Mouse (Mus musculus) liver, embryonic 13.5 days (tissue): ENCODE data around the gene Pigo. TPM values are rescaled to one million over a fixed set of nuclear protein-coding genes. Genes with fewer than 3 reads are reported as not detected.
"Not testable (repeated sequence)": the region's sequence is repeated elsewhere in the genome, so short reads cannot be mapped to it uniquely, and the experiment has no call there.

Experiments used
- ATAC-seq: fragments of 200-750 bp; cut with Nextera tagmentation; 2 replicates; pipeline ENCODE4 v1.8.0; 2017; ENCODE audit warnings: low read depth, mild to moderate bottlenecking, moderate number of reproducible peaks, moderate library complexity
- DNase-seq: peaks from one replicate; pipeline ENCODE4 v3.0.0; 2022
- H3K27ac ChIP-seq: fragments of 300-500 bp; sonication (generic); 2 replicates; pipeline ENCODE4 v1.5.1; 2015; ENCODE audit warnings: moderate library complexity, mild to moderate bottlenecking, inconsistent platforms
- H3K27me3 ChIP-seq: fragments of 300-500 bp; sonication (generic); 2 replicates; pipeline ENCODE4 v1.6.1; 2015; ENCODE audit warnings: mild to moderate bottlenecking, inconsistent platforms
- H3K36me3 ChIP-seq: fragments of 300-500 bp; sonication (generic); 2 replicates; pipeline ENCODE4 v1.6.1; 2015; ENCODE audit warnings: mild to moderate bottlenecking, inconsistent platforms
- H3K4me1 ChIP-seq: fragments of 300-500 bp; sonication (generic); replicated peaks from 2 replicates; pipeline ENCODE4 v1.6.1; 2015; ENCODE audit warnings: inconsistent platforms
- H3K4me2 ChIP-seq: fragments of 300-500 bp; sonication (generic); 2 replicates; pipeline ENCODE4 v1.6.1; 2015; ENCODE audit warnings: inconsistent platforms, mild to moderate bottlenecking, moderate library complexity
- H3K4me3 ChIP-seq: fragments of 300-500 bp; sonication (generic); replicated peaks from 2 replicates; pipeline ENCODE4 v1.5.1; 2015; ENCODE audit warnings: mild to moderate bottlenecking, inconsistent platforms
- H3K9ac ChIP-seq: fragments of 300-500 bp; sonication (generic); 2 replicates; pipeline ENCODE4 v1.6.1; 2015; ENCODE audit warnings: mild to moderate bottlenecking, inconsistent platforms
- H3K9me3 ChIP-seq: fragments of 300-500 bp; sonication (generic); replicated peaks from 2 replicates; pipeline ENCODE4 v1.6.1; 2016; ENCODE audit warnings: inconsistent platforms
- WGBS: fragments of 180-500 bp; shearing (Covaris S2); methylation state at CpG from one replicate; pipeline ENCODE4 v1.1.7; 2015; ENCODE audit not compliant: insufficient replicate concordance; 5-methylcytosine and 5-hydroxymethylcytosine counted together
- polyA plus RNA-seq: library from polyadenylated mRNA; unstranded; fragments of >200 nt; fragmentation: Nextera tagmentation; extraction: Ambion mirVana; gene quantifications from 2 replicates; pipeline ENCODE4 v1.2.1, GENCODE M21; 2015

Gene Pigo
- polyA plus RNA-seq, 1 experiment from 2014 or later = 13.9 TPM

GRCm38 (mm10) chr4:43019641-43020465 lies 5.8 kb downstream of the Pigo start:
- Histone ChIP-seq H3K4me3 (no peak overlapping the region), H3K27me3 (no peaks in the 10 kb centered on the region), H3K4me2 (no peak overlapping the region), H3K36me3 (peaks cover 75% of the 10 kb centered on the region), H3K27ac (peak overlapping the region; percentile 24; the same call in 1 of the 2 replicates), H3K9ac (no peak overlapping the region), H3K4me1 (peaks cover 33% of the 10 kb centered on the region), H3K9me3 (no peaks in the 10 kb centered on the region)
- DNase-seq (no peak), ATAC-seq (peak; percentile 61)
- WGBS = 61% methylated on average over 23 of the region's 23 CpGs

- 84% methylated on average over 10 of the region's 10 CpGs for WGBS
- Histone ChIP-seq H3K27me3 (no peaks in the 10 kb centered on the region), H3K4me3 (no peak overlapping the region), H3K27ac (no peak overlapping the region), H3K9me3 (no peaks in the 10 kb centered on the region), H3K9ac (no peak overlapping the region), H3K4me1 (peaks cover 26% of the 10 kb centered on the region), H3K36me3 (peaks cover 74% of the 10 kb centered on the region), H3K4me2 (no peak overlapping the region)
- ATAC-seq (no peak), DNase-seq (no peak)
Measured at GRCm38 (mm10) chr4:43019176-43019575, 6.4 kb downstream of the Pigo start.

- Histone ChIP-seq H3K27ac (no peak overlapping the region), H3K9ac (no peak overlapping the region), H3K4me2 (no peak overlapping the region), H3K4me1 (peaks cover 18% of the 10 kb centered on the region), H3K9me3 (no peaks in the 10 kb centered on the region), H3K4me3 (no peak overlapping the region), H3K27me3 (no peaks in the 10 kb centered on the region), H3K36me3 (peaks cover 64% of the 10 kb centered on the region)
- 84% methylated on average over 4 of the region's 4 CpGs for WGBS
- no peak for DNase-seq
- no peak for ATAC-seq
Measured at GRCm38 (mm10) chr4:43018156-43018555, 7.5 kb downstream of the Pigo start.

- no peak for DNase-seq
- Histone ChIP-seq H3K4me1 (peaks cover 27% of the 10 kb centered on the region), H3K27me3 (no peaks in the 10 kb centered on the region), H3K4me2 (no peak overlapping the region), H3K27ac (no peak overlapping the region), H3K9ac (no peak overlapping the region), H3K9me3 (no peaks in the 10 kb centered on the region), H3K36me3 (peaks cover 5% of the 10 kb centered on the region; the same call in 1 of the 2 replicates), H3K4me3 (no peak overlapping the region)
- 90% methylated on average over 1 of the region's 1 CpGs for WGBS
- ATAC-seq = no peak
Measured at GRCm38 (mm10) chr4:43012091-43012490, 13.5 kb downstream of the Pigo start.

- DNase-seq (peak; percentile 73), ATAC-seq (peak; percentile 85)
- 1% methylated on average over 37 of the region's 37 CpGs for WGBS
- Histone ChIP-seq H3K4me1 (peaks cover 27% of the 10 kb centered on the region), H3K36me3 (peaks cover 6% of the 10 kb centered on the region), H3K27me3 (no peaks in the 10 kb centered on the region), H3K4me2 (peak within 1 kb of the TSS; percentile 86), H3K27ac (peak within 1 kb of the TSS; percentile 74), H3K9me3 (no peaks in the 10 kb centered on the region), H3K4me3 (peak within 1 kb of the TSS; percentile 76), H3K9ac (peak within 1 kb of the TSS; percentile 86)
Measured at GRCm38 (mm10) chr4:43010161-43011038, 15.2 kb downstream of the Pigo start, which contains the start of gene Fancg. TSS of gene Fancg (minus strand) at chr4:43010506.

- ATAC-seq (no peak), DNase-seq (peak; percentile 38)
- Histone ChIP-seq H3K36me3 (peaks cover 23% of the 10 kb centered on the region), H3K9ac (no peak overlapping the region), H3K27ac (no peak overlapping the region), H3K9me3 (no peaks in the 10 kb centered on the region), H3K27me3 (no peaks in the 10 kb centered on the region), H3K4me3 (no peak overlapping the region), H3K4me1 (peaks cover 29% of the 10 kb centered on the region), H3K4me2 (no peak overlapping the region)
- 42% methylated on average over 2 of the region's 2 CpGs for WGBS
Measured at GRCm38 (mm10) chr4:43005765-43006164, 19.9 kb downstream of the Pigo start.

- H3K36me3 ChIP-seq = peaks cover 23% of the 10 kb centered on the region
- no peak for DNase-seq
- WGBS = 89% methylated on average over 3 of the region's 3 CpGs
Measured at GRCm38 (mm10) chr4:43004951-43005350, 20.7 kb downstream of the Pigo start.

GRCm38 (mm10) chr4:43002756-43003439 lies 22.7 kb downstream of the Pigo start:
- ATAC-seq = no peak
- H3K27ac ChIP-seq = no peak overlapping the region
- no peak for DNase-seq
- 77% methylated on average over 12 of the region's 12 CpGs for WGBS
- H3K4me1 ChIP-seq = peaks cover 22% of the 10 kb centered on the region
- no peaks in the 10 kb centered on the region for H3K9me3 ChIP-seq
- no peak overlapping the region for H3K4me2 ChIP-seq
- no peaks in the 10 kb centered on the region for H3K27me3 ChIP-seq
- no peak overlapping the region for H3K9ac ChIP-seq
- H3K4me3 ChIP-seq = no peak overlapping the region
- peaks cover 29% of the 10 kb centered on the region for H3K36me3 ChIP-seq

More at GRCm38 (mm10) chr4:43004951-43005350, 20.7 kb downstream of the Pigo start:
- Histone ChIP-seq H3K27ac (no peak overlapping the region), H3K4me2 (no peak overlapping the region), H3K27me3 (no peaks in the 10 kb centered on the region), H3K4me3 (no peak overlapping the region), H3K9me3 (no peaks in the 10 kb centered on the region), H3K9ac (no peak overlapping the region; the same call in 1 of the 2 replicates), H3K4me1 (peaks cover 29% of the 10 kb centered on the region)
- no peak for ATAC-seq

GRCm38 (mm10) chr4:43001272-43001671 lies 24.3 kb downstream of the Pigo start:
- Histone ChIP-seq H3K4me1 (peaks cover 33% of the 10 kb centered on the region), H3K4me3 (no peak overlapping the region), H3K27ac (peak overlapping the region; percentile 85; the same call in 1 of the 2 replicates), H3K27me3 (no peaks in the 10 kb centered on the region), H3K4me2 (no peak overlapping the region), H3K9me3 (no peaks in the 10 kb centered on the region), H3K9ac (no peak overlapping the region), H3K36me3 (peaks cover 36% of the 10 kb centered on the region)
- DNase-seq (no peak), ATAC-seq (no peak)
- 70% methylated on average over 2 of the region's 2 CpGs for WGBS

- DNase-seq = peak; percentile 99
- peak; percentile 94 for ATAC-seq
- peaks cover 42% of the 10 kb centered on the region for H3K36me3 ChIP-seq
- peak within 1 kb of the TSS; percentile 98 for H3K9ac ChIP-seq
- H3K4me1 ChIP-seq = peaks cover 33% of the 10 kb centered on the region
- H3K27ac ChIP-seq = peak within 1 kb of the TSS; percentile 100
- not testable (repeated sequence) for H3K27me3 ChIP-seq, H3K9me3 ChIP-seq
- peak within 1 kb of the TSS; percentile 97 for H3K4me3 ChIP-seq
- under 1% methylated on average over 51 of the region's 56 CpGs for WGBS
- peak within 1 kb of the TSS; percentile 79 for H3K4me2 ChIP-seq
Measured at GRCm38 (mm10) chr4:43000141-43000986, 25.3 kb downstream of the Pigo start, which contains the start of gene Vcp. TSS of gene Vcp (minus strand) at chr4:43000507.
